Mouse (Mus musculus): Measurements from ENCODE around the gene Scyl1.

DNA sequence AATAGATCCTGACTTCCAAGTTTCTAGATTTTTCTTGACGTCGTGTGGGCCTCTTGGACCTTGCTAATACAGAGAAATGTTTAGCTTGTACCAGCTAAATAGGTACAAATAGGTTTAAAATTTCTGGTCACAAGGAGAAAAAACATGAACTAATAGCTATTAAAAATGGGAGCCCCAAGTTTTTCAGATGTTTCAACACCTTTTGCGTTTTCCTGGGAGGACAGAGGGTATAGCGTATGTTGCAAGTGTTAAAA, 31.5 kb upstream of the Scyl1 start:
- TF ChIP-seq CTCF (IDR thresholded peaks at IDR 0.05; ENCODE audit: extremely low read depth, insufficient read depth, low read length) (no peak), POLR2A (IDR thresholded peaks at IDR 0.05; ENCODE audit: extremely low read depth, insufficient read depth, low read length) (no peak)

Data from cortical plate, adult 2 months (tissue).